ENCODE assay signal across 11 mouse cellular contexts in genomic region chr2:166186244-166186948, GRCm38 (mm10). TPM values are rescaled to one million over a fixed set of nuclear protein-coding genes. Genes with fewer than 3 reads are reported as not detected.
DNase-seq lines count a peak whose midpoint lies in the region; ATAC-seq and TF ChIP-seq lines count a peak whose summit lies in the region.
"Had no signal": no experiment of that assay in that cellular context is flagged by ENCODE, and none has a peak within 500 bp of the region (broad histone marks: within the 10 kb centered on the region; RNA-seq: fewer than 3 reads in every experiment).

No protein-coding gene starts in this region.

- H3K4me3 ChIP-seq in midbrain, embryonic 10.5 days = no peak overlapping the region
- no peak overlapping the region for H3K4me3 ChIP-seq in midbrain, postnatal 0 days (ENCODE audit: low read depth, low read length)
- no peak overlapping the region for H3K4me3 ChIP-seq in stomach, postnatal 0 days (ENCODE audit: low read depth, low read length)
- H3K4me3 ChIP-seq: embryonic facial prominence, embryonic 15.5 days had no signal

- H3K4me1 ChIP-seq in midbrain, embryonic 10.5 days = peaks cover 35% of the 10 kb centered on the region
- no peaks in the 10 kb centered on the region for H3K4me1 ChIP-seq in midbrain, postnatal 0 days (ENCODE audit: insufficient read depth, low read length)
- H3K4me1 ChIP-seq in stomach, postnatal 0 days (replicated peaks; ENCODE audit: control insufficient read depth, insufficient read depth) = no peaks in the 10 kb centered on the region

- H3K27me3 ChIP-seq in midbrain, embryonic 10.5 days (ENCODE audit: low read depth, poor library complexity, severe bottlenecking) = peaks cover 19% of the 10 kb centered on the region
- H3K27me3 ChIP-seq in midbrain, postnatal 0 days (ENCODE audit: insufficient read depth, low read length) = no peaks in the 10 kb centered on the region
- no peaks in the 10 kb centered on the region for H3K27me3 ChIP-seq in stomach, postnatal 0 days (ENCODE audit: control insufficient read depth, insufficient read depth, low read length)
- H3K27me3 ChIP-seq: embryonic facial prominence, embryonic 15.5 days had no signal

- no peak overlapping the region for H3K9ac ChIP-seq in midbrain, postnatal 0 days (replicated peaks; ENCODE audit: low read length, poor library complexity, severe bottlenecking)
- H3K9ac ChIP-seq in stomach, postnatal 0 days (ENCODE audit: low read length) = no peak overlapping the region
- H3K9ac ChIP-seq: embryonic facial prominence, embryonic 15.5 days had no signal

- H3K4me2 ChIP-seq in midbrain, postnatal 0 days (ENCODE audit: low read depth, low read length, poor library complexity, severe bottlenecking) = no peak overlapping the region
- H3K4me2 ChIP-seq in stomach, postnatal 0 days (replicated peaks; ENCODE audit: low read depth) = no peak overlapping the region
- H3K4me2 ChIP-seq: embryonic facial prominence, embryonic 15.5 days had no signal

- DNase-seq in adrenal gland, postnatal 10 days = peak; percentile 34
- DNase-seq in adrenal gland, postnatal 36 days = no peak
- no peak for DNase-seq in midbrain, embryonic 10.5 days (ENCODE audit: low spot score)
- DNase-seq in midbrain, postnatal 0 days (ENCODE audit: low spot score) = no peak
- peak; percentile 77 for DNase-seq in kidney, postnatal 36 days
- DNase-seq in stomach, postnatal 0 days (ENCODE audit: low spot score) = peak; percentile 46
- no peak for DNase-seq in urinary bladder, postnatal 36 days (ENCODE audit: low spot score in 2 of 2)
- no peak for DNase-seq in right cerebral cortex, postnatal 4 days
- DNase-seq: left cerebral cortex, postnatal 4 days; lung, postnatal 4 days had no signal

- no peaks in the 10 kb centered on the region for H3K9me3 ChIP-seq in midbrain, embryonic 10.5 days (replicated peaks)
- no peaks in the 10 kb centered on the region for H3K9me3 ChIP-seq in midbrain, postnatal 0 days (ENCODE audit: low read length)
- no peaks in the 10 kb centered on the region for H3K9me3 ChIP-seq in stomach, postnatal 0 days (ENCODE audit: control insufficient read depth, low read length)
- H3K9me3 ChIP-seq: embryonic facial prominence, embryonic 15.5 days had no signal

- no peaks in the 10 kb centered on the region for H3K36me3 ChIP-seq in midbrain, embryonic 10.5 days
- H3K36me3 ChIP-seq in midbrain, postnatal 0 days (ENCODE audit: insufficient read depth, low read length) = no peaks in the 10 kb centered on the region
- H3K36me3 ChIP-seq in stomach, postnatal 0 days (ENCODE audit: control insufficient read depth, insufficient read depth, low read length) = no peaks in the 10 kb centered on the region
- H3K36me3 ChIP-seq: embryonic facial prominence, embryonic 15.5 days had no signal

- WGBS in midbrain, embryonic 10.5 days = 89% methylated on average over 16 of the region's 16 CpGs
- 89% methylated on average over 16 of the region's 16 CpGs for WGBS in midbrain, postnatal 0 days
- WGBS in stomach, postnatal 0 days = 71% methylated on average over 16 of the region's 16 CpGs

- TF ChIP-seq EP300 in stomach, postnatal 0 days (optimal IDR thresholded peaks at IDR 0.05) = no peak

- 0 out of 2 replicates have a peak overlapping the region, but pooled peaks have one; percentile 49 for H3K27ac ChIP-seq in midbrain, embryonic 10.5 days (replicated peaks)
- no peak overlapping the region for H3K27ac ChIP-seq in midbrain, postnatal 0 days (ENCODE audit: low read depth, low read length)
- 0 out of 2 replicates have a peak overlapping the region, but pooled peaks have one; percentile 24 for H3K27ac ChIP-seq in stomach, postnatal 0 days (replicated peaks)
- H3K27ac ChIP-seq: embryonic facial prominence, embryonic 15.5 days had no signal

- ATAC-seq in midbrain, postnatal 0 days (ENCODE audit: low FRiP score) = no peak
- peak; percentile 63 for ATAC-seq in stomach, postnatal 0 days (ENCODE audit: low FRiP score, low TSS enrichment)

- TF ChIP-seq CTCF in midbrain, postnatal 0 days (IDR thresholded peaks at IDR 0.05) = no peak
- no peak for TF ChIP-seq CTCF in stomach, postnatal 0 days (IDR thresholded peaks at IDR 0.05; ENCODE audit: low read depth)

RNA-seq across cellular contexts. Expression of gene Sulf2, which starts 30.9 kb away (rescaled TPM):
- total RNA-seq in adrenal gland, postnatal 10 days (2021) = 10 to 100 TPM; 54.5 to 62.8 TPM
- 100 to 1,000 TPM in 1 of 2 experiments, 10 to 100 TPM in 1; 51.6 to 117 TPM for total RNA-seq in adrenal gland, postnatal 36 days (2021)
- 62.5 and 74.5 TPM in 2 replicates for polyA plus RNA-seq in midbrain, embryonic 10.5 days (2016; fragmentation: Nextera tagmentation; extraction: Ambion mirVana)
- total RNA-seq in midbrain, postnatal 0 days (2014; rRNA removed) = 127 and 131 TPM in 2 replicates
- 95.8 and 99.6 TPM in 2 replicates for polyA plus RNA-seq in midbrain, postnatal 0 days (2015; fragmentation: Nextera tagmentation; extraction: Ambion mirVana)
- 44.2 and 49.1 TPM in 2 replicates for polyA plus RNA-seq in stomach, postnatal 0 days (2015; fragmentation: Nextera tagmentation; extraction: Ambion mirVana)

Comparison
In these comparisons a context has a peak if more than half of its experiments do, and no peak if none do; other contexts are left out.
1. DNase-seq: peak in adrenal gland, postnatal 10 days (single experiment), kidney, postnatal 36 days (2 of 2) and stomach, postnatal 0 days (single experiment); none in adrenal gland, postnatal 36 days (0 of 2), midbrain, embryonic 10.5 days (single experiment), midbrain, postnatal 0 days (single experiment), urinary bladder, postnatal 36 days (0 of 2) and right cerebral cortex, postnatal 4 days (single experiment).